Mouse (Mus musculus) megakaryocyte, embryonic 14.5 days (primary cell): ENCODE data around the gene Adam19.

Experiments
- FLI1 ChIP-seq: IDR thresholded peaks from 2 replicates; pipeline ENCODE4 v1.6.1; 2012; ENCODE audit warnings: low read length, inconsistent platforms, mixed read lengths
- GATA1 ChIP-seq: IDR thresholded peaks from 3 replicates; pipeline ENCODE4 v1.6.1; 2012; ENCODE audit warnings: mixed read lengths, low read length, inconsistent platforms, borderline replicate concordance

DNA sequence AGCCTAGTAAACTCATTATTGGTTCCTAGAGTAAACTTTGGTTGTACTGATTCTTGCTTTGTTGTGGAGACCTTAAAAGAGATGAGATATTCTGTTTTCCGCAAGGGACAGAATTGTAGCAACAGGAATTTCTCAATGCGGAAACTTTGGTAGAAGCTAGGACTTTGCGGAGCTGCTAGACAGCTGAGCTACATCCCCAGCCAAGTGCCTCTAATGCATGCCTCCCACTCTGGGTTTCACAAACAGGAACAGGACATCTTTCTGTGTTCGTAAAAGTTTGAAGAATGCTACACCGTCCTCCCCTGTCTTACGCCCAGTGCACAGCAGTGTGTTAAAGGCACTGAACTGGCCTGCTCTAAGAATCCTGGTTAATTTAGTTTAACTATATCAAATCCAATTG, 120.4 kb downstream of the Adam19 start:
- TF ChIP-seq FLI1 (no peak), GATA1 (no peak)
